Mouse (Mus musculus) cerebellum, adult 9-10 months (tissue): ENCODE measurements at regions not wholly inside any gene's neighbourhood (a gene's known extent, or its start where the extent isn't known, plus 50 kb on each side); places are given as distances from the start of the nearest gene placed in this dataset.

Experiments used
- DNase-seq: peaks from one replicate; pipeline ENCODE4 v3.0.0; 2022

- DNase-seq, result peak; percentile 5
These were observed 250.0 kb downstream of the Prr32 start for GRCm38 (mm10) chrX:45340661-45341060.
